30 mouse cellular contexts compared by ENCODE assay signal in the genomic region with DNA sequence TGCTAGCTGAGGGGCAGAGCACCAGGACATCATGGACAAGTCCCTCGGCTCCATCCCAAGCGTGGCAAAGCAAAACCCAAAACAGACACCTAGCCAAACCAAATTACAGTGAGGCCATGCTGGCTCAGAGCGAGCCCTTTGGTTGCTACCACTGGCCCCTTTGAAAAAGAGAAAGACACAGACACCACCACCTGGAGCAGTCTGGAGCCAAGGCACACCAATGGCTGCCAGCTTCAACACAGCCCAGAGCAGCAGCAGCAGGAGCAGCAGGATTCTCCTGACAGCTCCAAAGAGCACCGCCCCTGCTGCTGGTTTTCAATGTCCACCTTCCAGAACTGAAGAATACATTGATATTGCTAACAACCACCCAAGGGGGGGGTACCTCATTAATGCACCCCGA.
DNase-seq lines count a peak whose midpoint lies in the region; ATAC-seq and TF ChIP-seq lines count a peak whose summit lies in the region.
"Had no signal": no experiment of that assay in that cellular context is flagged by ENCODE, and none has a peak within 500 bp of the region (broad histone marks: within the 10 kb centered on the region; RNA-seq: fewer than 3 reads in every experiment).

No protein-coding gene starts in this region.

- H3K9ac ChIP-seq in hindbrain, postnatal 0 days (replicated peaks; ENCODE audit: low read length), result no peak overlapping the region
- H3K9ac ChIP-seq in hindbrain, embryonic 13.5 days, result no peak overlapping the region
- H3K9ac ChIP-seq in midbrain, postnatal 0 days (replicated peaks; ENCODE audit: low read length, poor library complexity, severe bottlenecking), result no peak overlapping the region
- no peak overlapping the region for H3K9ac ChIP-seq in midbrain, embryonic 13.5 days (replicated peaks)
- H3K9ac ChIP-seq: embryonic facial prominence, embryonic 13.5 days; forebrain, embryonic 12.5 days; forebrain, embryonic 15.5 days; heart, embryonic 12.5 days; heart, embryonic 15.5 days; hindbrain, embryonic 15.5 days; intestine, embryonic 15.5 days had no signal

- TF ChIP-seq CTCF in hindbrain, postnatal 0 days (IDR thresholded peaks at IDR 0.05; ENCODE audit: low read depth), result no peak
- no peak for TF ChIP-seq CTCF in midbrain, postnatal 0 days (IDR thresholded peaks at IDR 0.05)

- H3K27me3 ChIP-seq in hindbrain, postnatal 0 days (ENCODE audit: insufficient read depth, low read length), result no peaks in the 10 kb centered on the region
- no peaks in the 10 kb centered on the region for H3K27me3 ChIP-seq in hindbrain, embryonic 13.5 days
- no peaks in the 10 kb centered on the region for H3K27me3 ChIP-seq in midbrain, postnatal 0 days (ENCODE audit: insufficient read depth, low read length)
- no peaks in the 10 kb centered on the region for H3K27me3 ChIP-seq in midbrain, embryonic 13.5 days
- H3K27me3 ChIP-seq: CH12.LX; embryonic facial prominence, embryonic 13.5 days; forebrain, embryonic 12.5 days; forebrain, embryonic 15.5 days; heart, embryonic 12.5 days; heart, embryonic 15.5 days; hindbrain, embryonic 15.5 days; intestine, embryonic 15.5 days; Patski had no signal

- no peak overlapping the region for H3K27ac ChIP-seq in hindbrain, postnatal 0 days
- H3K27ac ChIP-seq in hindbrain, embryonic 13.5 days, result no peak overlapping the region
- H3K27ac ChIP-seq in midbrain, postnatal 0 days (ENCODE audit: low read depth, low read length), result no peak overlapping the region
- no peak overlapping the region for H3K27ac ChIP-seq in midbrain, embryonic 13.5 days
- H3K27ac ChIP-seq: embryonic facial prominence, embryonic 10.5 days; embryonic facial prominence, embryonic 13.5 days; forebrain, embryonic 12.5 days; forebrain, embryonic 15.5 days; heart, adult 2 months; heart, embryonic 15.5 days; hindbrain, embryonic 15.5 days; intestine, embryonic 15.5 days had no signal

- H3K36me3 ChIP-seq in hindbrain, postnatal 0 days (ENCODE audit: insufficient read depth, low read length), result no peaks in the 10 kb centered on the region
- H3K36me3 ChIP-seq in hindbrain, embryonic 13.5 days, result no peaks in the 10 kb centered on the region
- no peaks in the 10 kb centered on the region for H3K36me3 ChIP-seq in midbrain, postnatal 0 days (ENCODE audit: insufficient read depth, low read length)
- no peaks in the 10 kb centered on the region for H3K36me3 ChIP-seq in midbrain, embryonic 13.5 days
- H3K36me3 ChIP-seq: forebrain, embryonic 12.5 days; forebrain, embryonic 15.5 days; G1E; hindbrain, embryonic 15.5 days; intestine, embryonic 15.5 days had no signal

- H3K4me3 ChIP-seq in hindbrain, postnatal 0 days (ENCODE audit: low read length), result no peak overlapping the region
- no peak overlapping the region for H3K4me3 ChIP-seq in hindbrain, embryonic 13.5 days
- H3K4me3 ChIP-seq in midbrain, postnatal 0 days (ENCODE audit: low read depth, low read length), result no peak overlapping the region
- no peak overlapping the region for H3K4me3 ChIP-seq in midbrain, embryonic 13.5 days (replicated peaks)
- H3K4me3 ChIP-seq: embryonic facial prominence, embryonic 10.5 days; embryonic facial prominence, embryonic 13.5 days; erythroblast, embryonic 14.5 days; forebrain, embryonic 12.5 days; forebrain, embryonic 15.5 days; heart, adult 2 months; heart, embryonic 12.5 days; heart, embryonic 15.5 days; hindbrain, embryonic 15.5 days; intestine, embryonic 15.5 days had no signal

- ATAC-seq in hindbrain, postnatal 0 days, result no peak
- no peak for ATAC-seq in hindbrain, embryonic 13.5 days (ENCODE audit: low FRiP score)
- peak; percentile 23; the same call in 1 of the 2 replicates for ATAC-seq in midbrain, postnatal 0 days (ENCODE audit: low FRiP score)
- ATAC-seq in midbrain, embryonic 13.5 days, result no peak
- ATAC-seq: forebrain, embryonic 15.5 days; intestine, embryonic 15.5 days had no signal

- peak; percentile 63 to 64 for DNase-seq in cerebellum, postnatal 14 days
- DNase-seq in cerebellum, adult 11 months, result no peak
- DNase-seq in hindbrain, postnatal 0 days (ENCODE audit: low spot score), result peak; percentile 23
- DNase-seq in midbrain, postnatal 0 days (ENCODE audit: low spot score), result no peak
- DNase-seq: adrenal gland, postnatal 10 days; adrenal gland, postnatal 36 days; B cell, adult 2 months; cerebellum, adult 11-12 months; cerebellum, adult 9-10 months; cerebellum, postnatal 36 days; embryo, embryonic 11 days; gastrocnemius, postnatal 25 days; heart, adult 2 months; heart, postnatal 10 days; heart, postnatal 36 days; kidney, adult 11 months had no signal

- no peaks in the 10 kb centered on the region for H3K9me3 ChIP-seq in hindbrain, postnatal 0 days (ENCODE audit: low read length)
- H3K9me3 ChIP-seq in hindbrain, embryonic 13.5 days, result no peaks in the 10 kb centered on the region
- H3K9me3 ChIP-seq in midbrain, postnatal 0 days (ENCODE audit: low read length), result no peaks in the 10 kb centered on the region
- no peaks in the 10 kb centered on the region for H3K9me3 ChIP-seq in midbrain, embryonic 13.5 days
- H3K9me3 ChIP-seq: embryonic facial prominence, embryonic 10.5 days; embryonic facial prominence, embryonic 13.5 days; forebrain, embryonic 12.5 days; forebrain, embryonic 15.5 days; heart, embryonic 12.5 days; heart, embryonic 15.5 days; hindbrain, embryonic 15.5 days; intestine, embryonic 15.5 days had no signal

- WGBS in hindbrain, postnatal 0 days, result 74% methylated on average over 5 of the region's 5 CpGs
- WGBS in hindbrain, embryonic 13.5 days, result 90% methylated on average over 5 of the region's 5 CpGs
- 90% methylated on average over 5 of the region's 5 CpGs for WGBS in midbrain, postnatal 0 days
- WGBS in midbrain, embryonic 13.5 days, result 89% methylated on average over 5 of the region's 5 CpGs

- no peak overlapping the region for H3K4me2 ChIP-seq in hindbrain, postnatal 0 days (ENCODE audit: low read depth, low read length)
- H3K4me2 ChIP-seq in hindbrain, embryonic 13.5 days, result no peak overlapping the region
- no peak overlapping the region for H3K4me2 ChIP-seq in midbrain, postnatal 0 days (ENCODE audit: low read depth, low read length, poor library complexity, severe bottlenecking)
- no peak overlapping the region for H3K4me2 ChIP-seq in midbrain, embryonic 13.5 days (replicated peaks)
- H3K4me2 ChIP-seq: embryonic facial prominence, embryonic 13.5 days; forebrain, embryonic 12.5 days; forebrain, embryonic 15.5 days; heart, embryonic 12.5 days; heart, embryonic 15.5 days; hindbrain, embryonic 15.5 days; intestine, embryonic 15.5 days had no signal

- H3K4me1 ChIP-seq in hindbrain, postnatal 0 days (ENCODE audit: insufficient read depth, low read length), result no peaks in the 10 kb centered on the region
- 0 out of 2 replicates have a peak, but pooled peaks cover 3% of the 10 kb centered on the region for H3K4me1 ChIP-seq in hindbrain, embryonic 13.5 days (replicated peaks)
- H3K4me1 ChIP-seq in midbrain, postnatal 0 days (ENCODE audit: insufficient read depth, low read length), result no peaks in the 10 kb centered on the region
- no peaks in the 10 kb centered on the region; the same call in 1 of the 2 replicates for H3K4me1 ChIP-seq in midbrain, embryonic 13.5 days (replicated peaks)
- H3K4me1 ChIP-seq: forebrain, embryonic 12.5 days; forebrain, embryonic 15.5 days; heart, embryonic 12.5 days; heart, embryonic 15.5 days; hindbrain, embryonic 15.5 days had no signal

Comparison
In these comparisons a context has a peak if more than half of its experiments do, and no peak if none do; other contexts are left out.
1. DNase-seq: peak in cerebellum, postnatal 14 days (2 of 2) and hindbrain, postnatal 0 days (single experiment); none in cerebellum, adult 11 months (single experiment) and midbrain, postnatal 0 days (single experiment).